ENCODE assay signal across 18 mouse cellular contexts in the genomic region with DNA sequence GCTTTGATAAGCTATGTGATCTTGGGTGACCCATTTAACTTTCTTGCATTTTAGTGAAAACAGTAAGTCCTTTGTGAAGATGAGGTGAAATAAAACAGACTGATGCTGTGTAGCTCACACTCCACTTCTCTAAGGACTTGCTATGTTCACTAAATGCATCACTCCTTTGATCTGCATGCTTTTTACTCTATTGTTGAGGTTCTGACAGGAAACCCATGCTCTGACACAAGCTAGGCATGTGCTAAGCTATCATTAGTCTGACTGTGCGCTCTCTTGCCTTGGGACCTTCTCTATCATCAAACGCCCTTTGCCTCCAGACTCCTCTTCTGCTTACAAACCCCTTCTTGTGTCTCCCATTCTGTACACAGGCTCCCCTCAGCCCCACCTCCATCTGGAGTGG.
"Had no signal": no experiment of that assay in that cellular context is flagged by ENCODE, and none has a peak within 500 bp of the region (broad histone marks: within the 10 kb centered on the region; RNA-seq: fewer than 3 reads in every experiment).

No protein-coding gene starts in this region.

- H3K36me3 ChIP-seq: limb, embryonic 10.5 days; limb, embryonic 13.5 days; liver, embryonic 13.5 days; neural tube, embryonic 12.5 days; neural tube, embryonic 15.5 days had no signal

- H3K4me2 ChIP-seq: limb, embryonic 13.5 days; liver, embryonic 13.5 days; midbrain, embryonic 11.5 days; neural tube, embryonic 12.5 days; neural tube, embryonic 15.5 days had no signal

- H3K4me1 ChIP-seq: limb, embryonic 10.5 days; limb, embryonic 13.5 days; liver, embryonic 13.5 days; neural tube, embryonic 12.5 days; neural tube, embryonic 15.5 days had no signal

- H3K27ac ChIP-seq: layer of hippocampus, adult 2 months; limb, embryonic 10.5 days; limb, embryonic 13.5 days; liver, embryonic 13.5 days; neural tube, embryonic 12.5 days; neural tube, embryonic 15.5 days; stomach, postnatal 0 days had no signal

- H3K4me3 ChIP-seq: layer of hippocampus, adult 2 months; limb, embryonic 10.5 days; limb, embryonic 13.5 days; liver, embryonic 13.5 days; neural tube, embryonic 12.5 days; neural tube, embryonic 15.5 days had no signal

- H3K9me3 ChIP-seq: limb, embryonic 10.5 days; limb, embryonic 13.5 days; liver, embryonic 13.5 days; neural tube, embryonic 12.5 days; neural tube, embryonic 15.5 days had no signal

- H3K9ac ChIP-seq: limb, embryonic 13.5 days; liver, embryonic 13.5 days; neural tube, embryonic 12.5 days; neural tube, embryonic 15.5 days had no signal

- DNase-seq: kidney, postnatal 14 days; layer of hippocampus, adult 9-11 months; liver, embryonic 13.5 days; lung, adult 2 months; lung, postnatal 14 days; lung, postnatal 4 days; midbrain, embryonic 14.5 days; right cerebral cortex, adult 18-20 months; right cerebral cortex, postnatal 14 days; right cerebral cortex, postnatal 4 days; thymus, postnatal 4 days had no signal

- H3K27me3 ChIP-seq: limb, embryonic 13.5 days; liver, embryonic 13.5 days; neural tube, embryonic 12.5 days; neural tube, embryonic 15.5 days had no signal
